Mouse (Mus musculus): ENCODE measurements around the gene 1600002K03Rik. TPM values are rescaled to one million over a fixed set of nuclear protein-coding genes. Genes with fewer than 3 reads are reported as not detected.

The 1600002K03Rik gene
- polyA plus RNA-seq, 2 experiments = 12.8 to 15.5 TPM

DNA sequence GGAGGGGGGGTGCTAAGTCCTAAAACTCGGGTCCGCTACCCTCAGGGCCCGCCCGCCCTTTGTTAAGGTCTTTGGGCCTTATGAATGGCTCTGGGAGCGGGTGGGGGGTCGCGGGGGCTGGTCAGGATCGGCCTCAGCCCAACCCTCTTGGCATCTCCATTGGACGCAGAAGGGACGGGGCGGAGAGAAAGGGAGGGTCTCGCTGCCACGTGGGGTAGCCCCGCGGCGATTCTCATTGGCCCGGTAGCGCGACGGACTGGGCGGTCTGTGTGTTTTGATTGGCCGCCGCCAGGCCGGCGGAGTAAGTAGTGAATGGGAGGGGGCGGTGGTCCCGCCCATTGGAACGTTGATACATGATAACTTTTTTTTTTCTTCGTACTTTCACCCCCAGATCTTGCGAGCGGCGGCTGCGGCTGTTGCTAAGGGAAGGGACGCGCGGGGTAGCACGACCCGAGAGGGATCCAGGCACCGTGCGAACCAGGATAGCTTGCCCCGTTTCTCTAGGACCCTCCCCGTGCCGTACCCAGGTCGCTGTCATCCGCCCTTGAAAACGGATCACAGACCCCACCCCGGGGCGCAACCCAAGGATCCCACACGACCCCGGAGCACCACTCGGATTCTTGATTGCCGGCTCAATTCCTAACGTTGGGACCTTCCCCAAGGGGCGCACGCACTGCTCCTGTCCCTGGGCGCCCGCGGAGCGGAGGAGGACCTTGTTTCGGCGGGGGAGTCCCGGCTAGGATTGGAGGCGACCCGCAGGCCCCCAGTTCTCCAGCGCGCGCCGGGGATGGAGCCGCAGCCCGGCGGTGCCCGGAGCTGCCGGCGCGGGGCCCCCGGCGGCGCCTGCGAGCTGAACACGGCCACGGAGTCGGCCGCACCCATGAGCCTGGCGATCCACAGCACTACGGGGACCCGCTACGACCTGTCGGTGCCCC is 23.2 kb upstream of the 1600002K03Rik start:
- ATAC-seq (ENCODE audit: low FRiP score, low read depth) (peak; percentile 84), DNase-seq (ENCODE audit: low spot score) (peak; percentile 99)
- WGBS = under 1% methylated on average over 64 of the region's 88 CpGs
- H3K9me3 ChIP-seq (ENCODE audit: control insufficient read depth, low read length) = no peaks in the 10 kb centered on the region
- H3K4me2 ChIP-seq (replicated peaks; ENCODE audit: low read depth, low read length, severe bottlenecking) = peak overlapping the region; percentile 93
- H3K4me3 ChIP-seq (replicated peaks; ENCODE audit: low read length) = peak overlapping the region; percentile 99
- no peaks in the 10 kb centered on the region for H3K27me3 ChIP-seq (ENCODE audit: control insufficient read depth, insufficient read depth, low read length)
- TF ChIP-seq POLR2A (IDR thresholded peaks at IDR 0.05; ENCODE audit: borderline replicate concordance, extremely low read depth, insufficient read depth, insufficient read length) = peak; percentile 88; the same call in 1 of the 2 replicates
- peaks cover 26% of the 10 kb centered on the region for H3K4me1 ChIP-seq (ENCODE audit: control insufficient read depth, insufficient read depth, low read length)
- H3K9ac ChIP-seq (ENCODE audit: low read depth, low read length, severe bottlenecking) = peak overlapping the region; percentile 98
- H3K27ac ChIP-seq (replicated peaks; ENCODE audit: low read depth, low read length) = peak overlapping the region; percentile 99
- H3K36me3 ChIP-seq (ENCODE audit: control insufficient read depth, insufficient read depth, low read length) = peaks cover 66% of the 10 kb centered on the region

DNA sequence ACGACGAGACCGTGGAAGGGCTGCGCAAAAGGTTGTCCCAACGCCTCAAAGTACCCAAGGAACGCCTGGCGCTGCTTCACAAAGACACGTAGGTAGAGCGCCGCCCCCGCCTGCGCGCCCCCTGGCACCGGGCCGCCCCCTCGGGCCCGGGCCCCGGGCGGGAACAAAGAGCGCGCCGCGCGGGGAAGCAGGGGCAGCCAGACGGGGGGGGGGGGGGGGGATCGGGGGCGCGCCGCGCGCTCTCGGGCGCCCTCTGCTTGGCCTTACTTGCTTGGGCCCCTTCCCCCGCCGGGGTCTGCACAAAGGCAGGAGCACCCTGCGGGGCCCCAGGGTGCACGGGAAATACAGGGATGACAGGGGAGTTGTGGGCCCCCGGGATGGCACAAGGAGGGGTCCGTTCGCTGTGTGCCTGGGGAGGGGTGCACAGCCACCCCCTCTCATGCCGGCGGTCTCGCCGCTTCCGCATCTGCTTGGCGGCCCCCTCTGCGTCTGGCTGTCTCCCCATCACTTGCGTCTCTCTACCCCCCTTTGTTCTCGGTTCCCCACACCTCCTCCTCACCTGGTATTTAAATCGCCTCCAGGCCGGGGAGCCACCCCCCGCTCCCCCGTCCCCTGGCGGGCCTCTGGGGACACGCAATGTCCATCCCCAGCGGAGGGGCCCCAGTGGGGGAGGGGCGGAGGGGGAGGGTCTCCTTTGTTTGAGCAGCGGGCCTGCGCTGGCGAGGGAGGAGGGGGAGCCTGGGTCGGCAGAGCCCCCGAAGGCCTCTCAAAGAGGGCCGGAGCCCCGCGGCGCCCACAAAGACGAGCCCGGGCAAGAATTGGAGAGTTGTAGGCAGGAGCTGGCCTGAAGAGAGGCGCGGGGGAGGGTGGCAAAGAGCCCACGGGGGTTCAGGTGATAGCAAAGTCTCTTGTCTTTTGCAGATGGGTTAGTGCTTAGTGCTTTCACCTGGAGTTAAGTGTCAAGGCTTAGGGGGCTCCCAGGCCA is 22.2 kb upstream of the 1600002K03Rik start:
- peaks cover 66% of the 10 kb centered on the region for H3K36me3 ChIP-seq (ENCODE audit: control insufficient read depth, insufficient read depth, low read length)
- H3K9ac ChIP-seq (ENCODE audit: low read depth, low read length, severe bottlenecking) = peak overlapping the region; percentile 98
- ATAC-seq (ENCODE audit: low FRiP score, low read depth) = no peak
- TF ChIP-seq POLR2A (IDR thresholded peaks at IDR 0.05; ENCODE audit: borderline replicate concordance, extremely low read depth, insufficient read depth, insufficient read length) = 0 out of 2 replicates have a peak, but pooled peaks have one; percentile 14
- DNase-seq (ENCODE audit: low spot score) = peak; percentile 70
- H3K4me1 ChIP-seq (ENCODE audit: control insufficient read depth, insufficient read depth, low read length) = peaks cover 26% of the 10 kb centered on the region
- H3K27me3 ChIP-seq (ENCODE audit: control insufficient read depth, insufficient read depth, low read length) = no peaks in the 10 kb centered on the region
- peak overlapping the region; percentile 96 for H3K27ac ChIP-seq (replicated peaks; ENCODE audit: low read depth, low read length)
- H3K4me3 ChIP-seq (replicated peaks; ENCODE audit: low read length) = peak overlapping the region; percentile 99
- no peaks in the 10 kb centered on the region for H3K9me3 ChIP-seq (ENCODE audit: control insufficient read depth, low read length)
- peak overlapping the region; percentile 93 for H3K4me2 ChIP-seq (replicated peaks; ENCODE audit: low read depth, low read length, severe bottlenecking)
- WGBS = under 1% methylated on average over 41 of the region's 71 CpGs

DNA sequence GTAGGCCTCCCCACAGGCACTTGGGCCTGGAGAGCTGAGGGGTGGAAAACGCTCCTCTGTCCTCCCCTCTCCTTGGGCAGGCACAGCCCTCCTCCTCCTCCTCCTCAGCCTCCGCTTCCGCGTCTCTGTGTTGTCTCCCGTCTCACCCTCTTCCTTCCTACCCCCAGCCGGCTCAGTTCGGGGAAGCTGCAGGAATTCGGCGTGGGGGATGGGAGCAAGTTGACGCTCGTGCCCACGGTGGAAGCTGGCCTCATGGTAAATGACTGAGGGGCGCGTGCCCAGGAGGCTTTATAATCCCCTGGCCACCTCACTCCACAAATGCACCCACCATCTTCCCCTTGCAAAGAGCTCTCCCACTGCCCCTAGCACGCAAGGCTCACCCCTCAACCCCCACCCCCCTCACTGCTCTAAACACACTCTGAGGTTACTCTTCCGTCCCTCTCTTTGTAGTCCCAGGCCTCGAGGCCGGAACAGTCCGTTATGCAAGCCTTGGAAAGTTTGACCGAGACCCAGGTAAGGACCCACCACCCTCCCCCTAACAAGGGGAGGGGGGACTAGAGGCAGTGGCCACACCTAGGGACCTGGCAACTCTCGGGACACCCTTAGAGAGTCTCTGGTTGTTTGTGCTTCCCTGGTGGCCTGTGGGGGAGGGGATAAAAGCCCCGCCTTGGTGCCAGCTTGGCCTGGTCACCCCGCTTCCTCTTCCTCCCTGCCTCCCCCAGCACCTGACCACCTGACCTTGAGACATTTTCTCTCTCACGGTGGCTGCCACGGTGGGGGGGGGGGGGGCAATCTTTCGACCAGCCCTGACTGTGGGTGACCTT is 21.3 kb upstream of the 1600002K03Rik start:
- Histone ChIP-seq H3K27me3 (ENCODE audit: control insufficient read depth, insufficient read depth, low read length) (no peaks in the 10 kb centered on the region), H3K27ac (replicated peaks; ENCODE audit: low read depth, low read length) (peak overlapping the region; percentile 96), H3K36me3 (ENCODE audit: control insufficient read depth, insufficient read depth, low read length) (peaks cover 66% of the 10 kb centered on the region), H3K4me2 (replicated peaks; ENCODE audit: low read depth, low read length, severe bottlenecking) (peak overlapping the region; percentile 93), H3K4me1 (ENCODE audit: control insufficient read depth, insufficient read depth, low read length) (peaks cover 26% of the 10 kb centered on the region), H3K9ac (ENCODE audit: low read depth, low read length, severe bottlenecking) (peak overlapping the region; percentile 98), H3K4me3 (replicated peaks; ENCODE audit: low read length) (peak overlapping the region; percentile 99), H3K9me3 (ENCODE audit: control insufficient read depth, low read length) (no peaks in the 10 kb centered on the region)
- under 1% methylated on average over 25 of the region's 26 CpGs for WGBS
- no peak for TF ChIP-seq POLR2A (IDR thresholded peaks at IDR 0.05; ENCODE audit: borderline replicate concordance, extremely low read depth, insufficient read depth, insufficient read length)
- no peak for ATAC-seq (ENCODE audit: low FRiP score, low read depth)
- peak; percentile 37 for DNase-seq (ENCODE audit: low spot score)

DNA sequence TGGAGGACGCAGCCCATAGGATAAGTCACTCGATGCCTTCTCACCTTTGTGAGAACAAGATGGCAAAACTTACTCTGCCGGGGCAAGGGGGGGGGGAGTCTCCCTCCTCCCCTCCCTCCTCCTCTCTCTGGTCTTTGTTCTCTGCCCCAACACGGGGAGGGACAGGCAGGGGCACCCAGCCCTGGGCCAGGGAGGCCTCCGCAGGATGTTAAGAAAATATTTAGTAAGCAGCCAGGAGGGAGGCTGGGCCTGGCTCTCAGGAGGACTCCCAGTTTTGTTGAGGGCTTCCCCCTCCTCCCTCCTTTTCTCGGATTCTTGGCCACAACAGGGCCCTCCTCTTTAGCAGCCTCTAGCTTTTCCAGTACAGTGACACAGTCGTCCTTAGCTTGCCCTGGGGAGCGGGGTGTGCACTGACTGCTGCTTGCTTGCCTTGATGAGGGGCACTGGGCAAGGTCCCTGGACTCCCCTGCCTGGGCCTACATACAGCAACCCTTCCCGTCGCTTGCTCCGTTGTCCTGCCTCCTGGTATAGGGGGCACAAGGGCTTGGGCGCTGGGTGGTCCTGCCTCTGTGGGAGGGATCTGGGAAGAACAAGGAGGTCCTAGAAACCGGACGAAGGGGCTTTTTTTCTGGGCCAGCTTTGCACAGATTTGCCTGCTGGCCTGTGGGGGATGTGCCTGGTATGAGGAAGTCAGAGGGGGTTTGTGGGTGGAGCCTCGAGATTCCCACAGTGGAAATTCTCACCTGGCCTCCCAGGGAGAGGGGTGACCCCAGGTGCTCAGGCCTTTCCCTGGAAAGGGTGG is 20.5 kb upstream of the 1600002K03Rik start:
- no peak for ATAC-seq (ENCODE audit: low FRiP score, low read depth)
- peak overlapping the region; percentile 99 for H3K4me3 ChIP-seq (replicated peaks; ENCODE audit: low read length)
- peaks cover 31% of the 10 kb centered on the region for H3K4me1 ChIP-seq (ENCODE audit: control insufficient read depth, insufficient read depth, low read length)
- H3K9ac ChIP-seq (ENCODE audit: low read depth, low read length, severe bottlenecking) = peak overlapping the region; percentile 98
- H3K27me3 ChIP-seq (ENCODE audit: control insufficient read depth, insufficient read depth, low read length) = no peaks in the 10 kb centered on the region
- H3K4me2 ChIP-seq (replicated peaks; ENCODE audit: low read depth, low read length, severe bottlenecking) = peak overlapping the region; percentile 93
- H3K9me3 ChIP-seq (ENCODE audit: control insufficient read depth, low read length) = no peaks in the 10 kb centered on the region
- peak overlapping the region; percentile 96 for H3K27ac ChIP-seq (replicated peaks; ENCODE audit: low read depth, low read length)
- H3K36me3 ChIP-seq (ENCODE audit: control insufficient read depth, insufficient read depth, low read length) = peaks cover 73% of the 10 kb centered on the region
- DNase-seq (ENCODE audit: low spot score) = no peak
- WGBS = 5% methylated on average over 15 of the region's 15 CpGs
- no peak for TF ChIP-seq POLR2A (IDR thresholded peaks at IDR 0.05; ENCODE audit: borderline replicate concordance, extremely low read depth, insufficient read depth, insufficient read length)
